ENCODE assay signal across 22 mouse cellular contexts in the genomic region with DNA sequence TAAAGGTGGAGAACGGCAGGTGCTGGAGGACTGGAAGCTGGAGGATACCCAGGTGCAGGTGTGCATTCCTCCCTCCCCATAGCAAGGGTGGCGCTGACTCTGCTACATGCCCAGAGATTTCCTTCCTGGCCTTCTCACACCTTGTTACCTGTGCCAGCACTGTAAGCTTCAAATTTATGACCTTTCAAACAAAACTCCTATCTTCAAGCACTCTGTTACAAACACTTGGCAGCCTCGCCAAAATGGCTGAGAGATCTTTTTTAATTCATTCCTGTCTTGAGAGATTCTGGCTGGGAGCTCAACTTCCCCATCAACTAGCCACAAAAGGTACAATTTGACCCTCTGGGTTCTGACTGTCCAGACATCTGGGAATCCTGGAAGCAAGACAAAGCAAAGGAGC. TPM values are rescaled to one million over a fixed set of nuclear protein-coding genes. Genes with fewer than 3 reads are reported as not detected.
DNase-seq lines count a peak whose midpoint lies in the region; ATAC-seq lines count a peak whose summit lies in the region.
"Had no signal": no experiment of that assay in that cellular context is flagged by ENCODE, and none has a peak within 500 bp of the region (broad histone marks: within the 10 kb centered on the region; RNA-seq: fewer than 3 reads in every experiment).

No protein-coding gene starts in this region.

- ATAC-seq in midbrain, embryonic 11.5 days (ENCODE audit: low FRiP score) = no peak
- ATAC-seq in midbrain, embryonic 15.5 days (replicated peaks) = no peak
- no peak for ATAC-seq in hindbrain, embryonic 16.5 days
- ATAC-seq: activated CD4-positive, CD25-positive, alpha-beta regulatory T cell, adult 4 months; CD4-positive, CD25-positive, alpha-beta regulatory T cell, adult 4 months; Patski had no signal

- H3K4me1 ChIP-seq in midbrain, embryonic 11.5 days (ENCODE audit: control insufficient read depth, insufficient read depth, low read length) = no peaks in the 10 kb centered on the region
- H3K4me1 ChIP-seq in midbrain, embryonic 15.5 days = no peaks in the 10 kb centered on the region
- H3K4me1 ChIP-seq in hindbrain, embryonic 16.5 days (ENCODE audit: control insufficient read depth, insufficient read depth, low read depth, low read length) = no peaks in the 10 kb centered on the region

- 87% methylated on average over 3 of the region's 3 CpGs for WGBS in midbrain, embryonic 11.5 days
- WGBS in midbrain, embryonic 15.5 days = 91% methylated on average over 3 of the region's 3 CpGs
- 84% methylated on average over 3 of the region's 3 CpGs for WGBS in hindbrain, embryonic 16.5 days

- no peak overlapping the region for H3K4me3 ChIP-seq in midbrain, embryonic 11.5 days (ENCODE audit: low read depth, low read length)
- H3K4me3 ChIP-seq in midbrain, embryonic 15.5 days = no peak overlapping the region
- no peak overlapping the region for H3K4me3 ChIP-seq in hindbrain, embryonic 16.5 days (ENCODE audit: low read length)

- H3K27ac ChIP-seq in midbrain, embryonic 11.5 days (ENCODE audit: low read depth, low read length) = no peak overlapping the region
- no peak overlapping the region for H3K27ac ChIP-seq in midbrain, embryonic 15.5 days
- H3K27ac ChIP-seq in hindbrain, embryonic 16.5 days (ENCODE audit: low read depth, low read length) = no peak overlapping the region

- H3K4me2 ChIP-seq in midbrain, embryonic 11.5 days = no peak overlapping the region
- H3K4me2 ChIP-seq in midbrain, embryonic 15.5 days = no peak overlapping the region
- H3K4me2 ChIP-seq in hindbrain, embryonic 16.5 days (ENCODE audit: low read length) = no peak overlapping the region

- DNase-seq in midbrain, embryonic 11.5 days (ENCODE audit: low spot score, missing footprints) = peak; percentile 4
- peak; percentile 65 for DNase-seq in fat pad, adult 2 months (ENCODE audit: extremely low read depth, low read depth, low spot score)
- peak; percentile 57 for DNase-seq in gonadal fat pad, adult 2 months (ENCODE audit: low read depth)
- DNase-seq in cerebellum, adult 11-12 months = no peak
- DNase-seq: adrenal gland, adult 2 months; adrenal gland, adult 8-10 months; adrenal gland, postnatal 10 days; adrenal gland, postnatal 14 days; adrenal gland, postnatal 25 days; adrenal gland, postnatal 36 days; B cell, adult 2 months; cerebellum, adult 11 months; cerebellum, adult 18-20 months; cerebellum, adult 2 months had no signal

- H3K9ac ChIP-seq in midbrain, embryonic 11.5 days (ENCODE audit: low read length) = no peak overlapping the region
- H3K9ac ChIP-seq in midbrain, embryonic 15.5 days = no peak overlapping the region
- H3K9ac ChIP-seq in hindbrain, embryonic 16.5 days (ENCODE audit: low read depth, low read length) = no peak overlapping the region

- no peaks in the 10 kb centered on the region for H3K27me3 ChIP-seq in midbrain, embryonic 11.5 days (ENCODE audit: control insufficient read depth, insufficient read depth, low read length)
- H3K27me3 ChIP-seq in midbrain, embryonic 15.5 days (replicated peaks) = no peaks in the 10 kb centered on the region
- no peaks in the 10 kb centered on the region for H3K27me3 ChIP-seq in hindbrain, embryonic 16.5 days (replicated peaks; ENCODE audit: control insufficient read depth, insufficient read depth, low read length)
- H3K27me3 ChIP-seq: CH12.LX, Patski had no signal

- H3K36me3 ChIP-seq in midbrain, embryonic 11.5 days (ENCODE audit: control insufficient read depth, insufficient read depth, low read length) = no peaks in the 10 kb centered on the region
- no peaks in the 10 kb centered on the region for H3K36me3 ChIP-seq in midbrain, embryonic 15.5 days (replicated peaks)
- H3K36me3 ChIP-seq in hindbrain, embryonic 16.5 days (ENCODE audit: control insufficient read depth, insufficient read depth, low read length) = no peaks in the 10 kb centered on the region
- H3K36me3 ChIP-seq: G1E had no signal

- no peaks in the 10 kb centered on the region for H3K9me3 ChIP-seq in midbrain, embryonic 11.5 days (ENCODE audit: control insufficient read depth, low read length)
- H3K9me3 ChIP-seq in midbrain, embryonic 15.5 days = no peaks in the 10 kb centered on the region
- no peaks in the 10 kb centered on the region for H3K9me3 ChIP-seq in hindbrain, embryonic 16.5 days (ENCODE audit: control insufficient read depth, low read length)
- H3K9me3 ChIP-seq: G1E had no signal

RNA-seq across cellular contexts. Expression of a gene that starts 50.7 kb away (rescaled TPM):
- 6.5 and 6.9 TPM in 2 replicates for polyA plus RNA-seq in midbrain, embryonic 11.5 days (2014; fragmentation: Nextera tagmentation; extraction: Ambion mirVana)
- polyA plus RNA-seq in midbrain, embryonic 15.5 days (2015; fragmentation: Nextera tagmentation; extraction: Ambion mirVana) = 7.6 and 8.3 TPM in 2 replicates
- polyA plus RNA-seq in gonadal fat pad, adult 2 months (2012; rRNA removed) = 19.9 and 29.5 TPM in 2 replicates
- 11.5 and 11.7 TPM in 2 replicates for polyA plus RNA-seq in hindbrain, embryonic 16.5 days (2015; fragmentation: Nextera tagmentation; extraction: Ambion mirVana)
- polyA plus RNA-seq: activated CD4-positive, CD25-positive, alpha-beta regulatory T cell, adult 4 months; C2C12; CD4-positive, CD25-positive, alpha-beta regulatory T cell, adult 4 months; G1E had no signal
